Mouse (Mus musculus) limb, embryonic 14.5 days (tissue): ENCODE data around the gene Colgalt1. TPM values are rescaled to one million over a fixed set of nuclear protein-coding genes. Genes with fewer than 3 reads are reported as not detected.

Experiments
- ATAC-seq: fragments of 200-750 bp; cut with Nextera tagmentation; 2 replicates; pipeline ENCODE4 v1.8.0; 2017; ENCODE audit warnings: low read depth, moderate number of reproducible peaks, moderate TSS enrichment; ENCODE audit not compliant: low FRiP score
- DNase-seq: peaks from one replicate; pipeline ENCODE4 v3.0.0-alpha.2; 2015; ENCODE audit warnings: low spot score
- H3K27ac ChIP-seq: fragments of 300-500 bp; sonication (generic); replicated peaks from 2 replicates; pipeline ENCODE4 v1.5.1; 2014; ENCODE audit warnings: low read depth, mild to moderate bottlenecking, low read length, moderate library complexity, mixed read lengths
- H3K27me3 ChIP-seq: fragments of 300-500 bp; sonication (generic); 2 replicates; pipeline ENCODE4 v1.6.1; 2014; ENCODE audit warnings: low read length, mixed read lengths; ENCODE audit not compliant: control insufficient read depth, insufficient read depth
- H3K36me3 ChIP-seq: fragments of 300-500 bp; sonication (generic); 2 replicates; pipeline ENCODE4 v1.6.1; 2014; ENCODE audit warnings: mild to moderate bottlenecking, low read length, moderate library complexity, mixed read lengths; ENCODE audit not compliant: control insufficient read depth, insufficient read depth
- H3K4me1 ChIP-seq: fragments of 300-500 bp; sonication (generic); 2 replicates; pipeline ENCODE4 v1.6.1; 2014; ENCODE audit warnings: antibody characterized with exemption, low read length, mixed read lengths; ENCODE audit not compliant: control insufficient read depth, insufficient read depth
- H3K4me2 ChIP-seq: fragments of 300-500 bp; sonication (generic); replicated peaks from 2 replicates; pipeline ENCODE4 v1.6.1; 2014; ENCODE audit warnings: low read depth, mild to moderate bottlenecking, low read length, moderate library complexity; ENCODE audit not compliant: severe bottlenecking
- H3K4me3 ChIP-seq: fragments of 300-500 bp; sonication (generic); replicated peaks from 2 replicates; pipeline ENCODE4 v1.5.1; 2014; ENCODE audit warnings: low read length
- H3K9ac ChIP-seq: fragments of 300-500 bp; sonication (generic); 2 replicates; pipeline ENCODE4 v1.6.1; 2014; ENCODE audit warnings: mild to moderate bottlenecking, low read depth, low read length, moderate library complexity; ENCODE audit not compliant: severe bottlenecking
- H3K9me3 ChIP-seq: fragments of 300-500 bp; sonication (generic); 2 replicates; pipeline ENCODE4 v1.6.1; 2016; ENCODE audit warnings: low read length; ENCODE audit not compliant: control insufficient read depth
- POLR2A ChIP-seq: fragments of 200-500 bp; IDR thresholded peaks from 2 replicates; pipeline ENCODE4 v1.8.0; 2012; ENCODE audit warnings: inconsistent platforms, mild to moderate bottlenecking, moderate library complexity, borderline replicate concordance; ENCODE audit not compliant: insufficient read depth, insufficient read length; ENCODE audit errors: extremely low read depth
- WGBS: fragments of 180-500 bp; shearing (Covaris S2); extraction: QIAGEN DNeasy Blood & Tissue Kit; methylation state at CpG from one replicate; pipeline ENCODE4 v1.1.7; 2014; 5-methylcytosine and 5-hydroxymethylcytosine counted together
- polyA plus RNA-seq, 2 experiments: library from polyadenylated mRNA; depleted of rRNA in 1 of 2; stranded (reverse) in 1 of 2; unstranded in 1 of 2; fragments of >200 nt; fragmentation: Nextera tagmentation in 1 of 2; extraction: Ambion mirVana in 1 of 2; gene quantifications; 2 replicates each; pipeline versions ENCODE4 v1.2.1 to v1.2.3; 2012 to 2014

Colgalt1 gene
- polyA plus RNA-seq, 2 experiments, result 116 to 240 TPM

DNA sequence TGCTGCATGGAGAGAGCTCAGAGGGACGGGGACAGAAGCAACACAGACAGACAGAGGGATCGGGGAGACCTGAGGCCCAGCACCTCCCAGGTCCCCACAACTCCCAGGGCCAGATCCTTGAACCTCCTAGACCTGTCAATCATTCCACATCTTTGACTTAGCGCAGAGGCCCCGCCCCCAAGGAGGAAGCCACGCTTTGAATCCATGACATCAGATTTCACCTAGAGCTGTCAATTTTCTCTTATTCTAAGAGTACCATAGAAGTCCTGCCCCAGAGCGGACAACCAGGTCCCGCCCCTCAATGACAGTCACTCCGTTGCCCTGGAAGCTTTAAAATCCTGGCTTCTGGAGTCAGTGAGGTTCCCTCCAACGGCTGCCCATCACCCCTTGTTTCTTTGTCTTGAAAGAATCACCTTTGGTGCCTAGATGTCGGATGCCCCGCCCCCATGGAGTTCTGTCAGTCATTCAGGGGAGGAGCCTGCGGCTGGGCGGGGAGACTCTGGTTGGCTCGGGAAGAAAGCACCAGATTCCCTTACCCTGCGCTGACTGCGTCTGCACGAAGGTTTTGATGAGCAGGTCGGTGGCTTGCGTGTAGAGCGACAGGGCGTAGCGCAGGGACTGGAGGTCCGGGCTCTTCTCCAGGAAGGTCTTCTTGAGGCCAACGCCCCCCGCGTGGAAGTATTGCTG lies 23.3 kb downstream of the Colgalt1 start:
- H3K4me2 ChIP-seq, result peak overlapping the region; percentile 42
- DNase-seq, result peak; percentile 52
- no peak overlapping the region for H3K27ac ChIP-seq
- peak overlapping the region; percentile 14; the same call in 1 of the 2 replicates for H3K4me3 ChIP-seq
- no peaks in the 10 kb centered on the region for H3K36me3 ChIP-seq
- H3K9me3 ChIP-seq, result no peaks in the 10 kb centered on the region
- peaks cover 6% of the 10 kb centered on the region; the same call in 1 of the 2 replicates for H3K4me1 ChIP-seq
- TF ChIP-seq POLR2A, result no peak
- peaks cover 8% of the 10 kb centered on the region; the same call in 1 of the 2 replicates for H3K27me3 ChIP-seq
- peak; percentile 23; the same call in 1 of the 2 replicates for ATAC-seq
- 1% methylated on average over 26 of the region's 26 CpGs for WGBS
- H3K9ac ChIP-seq, result 0 out of 2 replicates have a peak overlapping the region, but pooled peaks have one; percentile 16

GRCm38 (mm10) chr8:71637149-71638095 lies 26.6 kb downstream of the Colgalt1 start:
- Histone ChIP-seq H3K4me2 (no peak overlapping the region), H3K27ac (no peak overlapping the region), H3K4me1 (no peaks in the 10 kb centered on the region), H3K4me3 (no peak overlapping the region), H3K36me3 (no peaks in the 10 kb centered on the region), H3K9me3 (no peaks in the 10 kb centered on the region), H3K9ac (no peak overlapping the region), H3K27me3 (peaks cover 4% of the 10 kb centered on the region; the same call in 1 of the 2 replicates)
- no peak for DNase-seq
- 66% methylated on average over 8 of the region's 8 CpGs for WGBS
- no peak for ATAC-seq
- no peak for TF ChIP-seq POLR2A

- no peaks in the 10 kb centered on the region for H3K4me1 ChIP-seq
- no peak overlapping the region for H3K9ac ChIP-seq
- 62% methylated on average over 6 of the region's 6 CpGs for WGBS
- H3K36me3 ChIP-seq, result no peaks in the 10 kb centered on the region
- TF ChIP-seq POLR2A, result no peak
- H3K27ac ChIP-seq, result no peak overlapping the region
- DNase-seq (no peak), ATAC-seq (no peak)
- no peak overlapping the region for H3K4me2 ChIP-seq
- H3K27me3 ChIP-seq, result peaks cover 4% of the 10 kb centered on the region; the same call in 1 of the 2 replicates
- H3K9me3 ChIP-seq, result no peaks in the 10 kb centered on the region
- H3K4me3 ChIP-seq, result no peak overlapping the region
Observed at GRCm38 (mm10) chr8:71638321-71638720, 27.5 kb downstream of the Colgalt1 start.

- DNase-seq (no peak), ATAC-seq (no peak)
- H3K4me1 ChIP-seq, result no peaks in the 10 kb centered on the region
- 87% methylated on average over 4 of the region's 4 CpGs for WGBS
- H3K36me3 ChIP-seq, result no peaks in the 10 kb centered on the region
- no peaks in the 10 kb centered on the region for H3K9me3 ChIP-seq
- H3K27ac ChIP-seq, result no peak overlapping the region
- H3K4me2 ChIP-seq, result no peak overlapping the region
- no peak overlapping the region for H3K4me3 ChIP-seq
- H3K9ac ChIP-seq, result no peak overlapping the region
- no peak for TF ChIP-seq POLR2A
- no peaks in the 10 kb centered on the region; the same call in 1 of the 2 replicates for H3K27me3 ChIP-seq
Observed at GRCm38 (mm10) chr8:71639318-71639717, 28.5 kb downstream of the Colgalt1 start.

DNA sequence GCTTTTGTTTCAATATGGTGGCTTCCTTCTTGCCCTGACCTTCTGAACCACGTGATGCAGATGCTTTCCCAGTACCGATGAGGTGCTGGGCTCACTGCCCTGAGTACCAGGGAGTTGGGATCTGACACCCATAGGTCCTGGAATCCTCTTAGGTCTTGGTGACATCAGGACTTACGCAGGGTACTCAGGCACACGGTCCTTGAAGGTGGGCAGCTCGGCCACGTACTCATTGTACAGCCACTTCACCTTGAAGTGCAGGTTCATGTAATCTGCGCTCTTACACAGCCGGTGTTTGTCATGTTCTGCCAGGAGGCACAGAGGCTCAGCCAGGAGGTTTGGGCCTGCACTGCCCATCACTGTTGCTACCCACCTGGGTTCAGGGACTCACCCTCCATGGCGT lies 34.7 kb downstream of the Colgalt1 start:
- no peaks in the 10 kb centered on the region for H3K36me3 ChIP-seq
- no peak overlapping the region for H3K4me3 ChIP-seq
- no peak for TF ChIP-seq POLR2A
- H3K4me2 ChIP-seq, result no peak overlapping the region
- no peak for DNase-seq
- no peaks in the 10 kb centered on the region for H3K4me1 ChIP-seq
- H3K9ac ChIP-seq, result no peak overlapping the region
- no peak for ATAC-seq
- no peak overlapping the region for H3K27ac ChIP-seq
- no peaks in the 10 kb centered on the region for H3K9me3 ChIP-seq
- H3K27me3 ChIP-seq, result no peaks in the 10 kb centered on the region
- 85% methylated on average over 9 of the region's 9 CpGs for WGBS
